Mouse (Mus musculus) G1E (cell line): Measurements from ENCODE around the gene Hcn1.

ENCODE experiments used
- CTCF ChIP-seq: IDR thresholded peaks from 2 replicates; pipeline ENCODE4 v1.5.1; 2012; ENCODE audit warnings: low read depth, low read length, inconsistent platforms, mixed read lengths
- GATA1 ChIP-seq: IDR thresholded peaks from 2 replicates; pipeline ENCODE4 v1.6.1; 2012; ENCODE audit warnings: borderline replicate concordance, low read length, inconsistent platforms, mixed read lengths
- GATA2 ChIP-seq: IDR thresholded peaks from 2 replicates; pipeline ENCODE4 v1.6.1; 2012; ENCODE audit warnings: low read depth, low read length, inconsistent platforms, borderline replicate concordance
- POLR2AphosphoS5 ChIP-seq: IDR thresholded peaks from 2 replicates; pipeline ENCODE4 v1.6.1; 2012; ENCODE audit warnings: low read depth, low read length, inconsistent platforms; ENCODE audit not compliant: insufficient replicate concordance

- TF ChIP-seq GATA1 (no peak), CTCF (no peak), POLR2AphosphoS5 (no peak), GATA2 (no peak)
Observed at GRCm38 (mm10) chr13:117602181-117602580, at the start of gene Hcn1.
